Mouse (Mus musculus): ENCODE data around the gene Milr1. TPM values are rescaled to one million over a fixed set of nuclear protein-coding genes. Genes with fewer than 3 reads are reported as not detected.
A peak's percentile ranks its signal among the peaks of the same experiment; 100 is the strongest.
"Not testable (repeated sequence)": the region's sequence is repeated elsewhere in the genome, so short reads cannot be mapped to it uniquely, and the experiment has no call there.

Gene Milr1
- polyA plus RNA-seq, 1 experiment from 2014 or later, result 1.6 TPM

DNA sequence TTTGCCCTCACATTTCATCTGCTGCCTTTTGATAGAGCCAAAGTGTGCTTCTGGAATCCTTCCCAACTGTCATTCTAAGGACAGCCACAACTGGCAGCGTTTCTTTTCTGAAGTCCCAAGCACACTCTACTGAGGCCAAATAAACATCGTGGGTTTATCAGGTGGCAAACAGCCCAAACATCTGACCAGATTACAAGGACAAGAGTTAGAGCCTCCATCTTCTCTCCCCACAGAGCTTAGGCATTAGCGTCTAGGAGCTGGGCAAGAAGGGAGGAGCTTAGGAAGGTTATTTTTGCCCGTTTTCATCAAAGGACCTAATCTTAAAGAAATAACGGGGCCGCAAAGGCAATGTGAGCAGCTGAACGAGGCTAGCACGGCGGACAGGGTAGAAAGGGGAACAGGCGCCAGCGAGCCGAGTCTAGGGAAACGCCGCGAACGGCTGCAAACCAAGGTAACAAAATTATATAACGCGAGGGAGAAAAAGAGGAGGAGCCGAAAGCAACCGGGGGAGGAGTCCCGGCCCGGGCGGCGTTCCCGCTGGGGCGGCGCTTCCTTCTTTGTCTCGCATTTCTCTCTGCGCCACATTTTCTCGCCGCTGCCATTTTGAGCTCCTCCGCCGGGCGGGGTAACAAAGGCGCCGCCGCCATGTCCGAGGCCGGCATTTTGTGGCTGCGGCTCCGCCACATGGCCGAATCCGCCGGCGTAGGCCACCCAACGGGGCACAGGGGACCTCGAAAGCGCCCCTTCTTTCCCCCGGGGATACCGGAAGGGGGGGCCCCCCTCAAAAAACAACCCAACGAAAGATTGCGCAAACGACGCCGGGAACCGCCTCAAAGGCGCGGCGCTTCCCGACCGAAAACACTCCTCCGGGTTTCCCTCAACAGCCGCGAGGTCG lies 36.4 kb downstream of the Milr1 start:
- ATAC-seq, result peak; percentile 22
- H3K4me1 ChIP-seq (ENCODE audit: control insufficient read depth, insufficient read depth, low read length), result peaks cover 8% of the 10 kb centered on the region
- peak overlapping the region; percentile 76 for H3K4me2 ChIP-seq (ENCODE audit: low read depth, low read length)
- H3K27me3 ChIP-seq (replicated peaks; ENCODE audit: control insufficient read depth, insufficient read depth, low read length), result no peaks in the 10 kb centered on the region
- no peaks in the 10 kb centered on the region for H3K9me3 ChIP-seq (ENCODE audit: control insufficient read depth, low read length)
- WGBS, result under 1% methylated on average over 64 of the region's 65 CpGs
- H3K4me3 ChIP-seq (ENCODE audit: low read length), result peak overlapping the region; percentile 75
- peaks cover 8% of the 10 kb centered on the region for H3K36me3 ChIP-seq (ENCODE audit: control insufficient read depth, insufficient read depth, low read length)
- H3K9ac ChIP-seq (ENCODE audit: low read depth, low read length), result peak overlapping the region; percentile 98
- peak overlapping the region; percentile 100 for H3K27ac ChIP-seq (ENCODE audit: low read length)

DNA sequence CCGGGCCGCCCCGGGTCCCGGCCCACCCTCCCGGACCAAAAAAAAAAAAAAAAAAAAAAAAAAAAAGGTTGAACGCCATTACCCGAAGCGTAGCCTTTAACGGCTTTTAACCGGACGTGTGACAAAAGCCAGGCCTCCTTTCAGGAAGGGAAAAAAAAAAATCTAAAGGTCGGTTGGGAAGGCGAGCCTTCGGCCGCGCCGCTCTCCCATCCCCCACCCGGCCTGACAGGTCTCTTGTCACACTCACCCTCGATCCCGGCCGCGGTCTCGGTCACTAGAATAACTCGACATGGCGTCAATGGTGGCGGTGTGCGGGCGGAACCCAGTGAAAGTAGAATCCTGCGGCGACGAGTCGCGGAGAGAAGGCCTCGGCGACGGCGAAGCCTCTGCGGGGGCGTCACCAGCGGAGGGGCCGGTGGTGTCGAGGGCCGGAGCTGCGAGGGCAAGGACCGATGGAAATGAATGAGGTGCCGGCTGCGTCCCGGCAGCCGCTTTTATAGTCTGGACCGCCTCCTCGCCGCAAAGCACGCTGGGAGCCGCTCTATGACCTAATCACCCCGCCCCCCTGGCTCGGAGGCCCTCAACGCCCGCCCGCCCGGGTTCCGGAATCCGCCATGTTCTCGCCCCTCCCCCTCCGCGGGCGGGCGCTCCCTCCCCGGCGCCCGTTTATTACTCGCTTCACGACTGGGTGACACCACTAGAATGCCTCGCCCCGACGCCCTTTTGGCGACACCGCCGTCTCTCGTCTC lies 37.2 kb downstream of the Milr1 start:
- Histone ChIP-seq H3K27ac (ENCODE audit: low read length) (peak overlapping the region; percentile 100), H3K9ac (ENCODE audit: low read depth, low read length) (peak overlapping the region; percentile 98), H3K4me2 (ENCODE audit: low read depth, low read length) (0 out of 2 replicates have a peak overlapping the region, but pooled peaks have one; percentile 22), H3K4me3 (ENCODE audit: low read length) (peak overlapping the region; percentile 75), H3K9me3 (ENCODE audit: control insufficient read depth, low read length) (no peaks in the 10 kb centered on the region), H3K36me3 (ENCODE audit: control insufficient read depth, insufficient read depth, low read length) (peaks cover 3% of the 10 kb centered on the region), H3K27me3 (replicated peaks; ENCODE audit: control insufficient read depth, insufficient read depth, low read length) (no peaks in the 10 kb centered on the region), H3K4me1 (ENCODE audit: control insufficient read depth, insufficient read depth, low read length) (peaks cover 8% of the 10 kb centered on the region)
- WGBS, result under 1% methylated on average over 73 of the region's 79 CpGs
- peak; percentile 81 for ATAC-seq

DNA sequence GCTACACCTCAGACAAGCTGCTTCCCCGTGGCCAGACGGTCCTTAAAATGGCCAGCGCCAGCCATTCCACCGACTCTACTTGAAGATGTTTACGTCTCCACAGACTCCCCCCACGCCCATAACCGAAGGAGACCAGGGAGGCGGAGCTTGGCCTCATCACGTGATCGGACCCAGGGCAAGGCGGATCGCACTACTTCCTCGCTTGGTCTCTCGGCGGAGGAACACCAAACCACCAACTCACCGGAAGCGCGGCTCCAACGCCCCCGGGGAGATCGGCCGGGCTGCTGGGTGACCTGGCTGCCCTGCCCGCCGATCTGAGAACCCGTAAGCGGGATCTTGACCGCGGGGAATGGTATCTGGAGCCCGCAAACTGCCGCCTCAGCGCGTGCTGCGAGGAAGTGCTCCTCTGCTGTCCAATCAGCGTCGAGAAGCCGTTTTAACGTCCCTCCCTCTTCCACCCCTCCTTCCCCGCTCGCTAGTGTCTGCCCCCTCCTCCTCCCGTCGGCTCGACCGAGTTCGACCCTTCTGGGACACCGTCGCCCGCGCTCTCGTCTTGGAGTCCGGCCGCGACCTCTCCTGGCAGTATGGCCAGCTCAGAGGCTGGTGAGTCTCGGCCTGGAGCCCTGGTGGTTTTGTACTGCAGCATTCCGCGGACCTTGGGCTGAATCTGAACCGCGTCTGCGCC lies 37.9 kb downstream of the Milr1 start, which contains the start of the genes Ddx5 and Cep95:
Gene Ddx5 (minus strand): TSS at position 411 of the 685 bp plus-strand sequence.
Gene Cep95 (plus strand): TSS at position 478 of the 685 bp plus-strand sequence.
- Histone ChIP-seq H3K4me3 (ENCODE audit: low read length) (peak within 1 kb of the TSS; percentile 75), H3K9ac (ENCODE audit: low read depth, low read length) (peak within 1 kb of the TSS; percentile 98), H3K4me1 (ENCODE audit: control insufficient read depth, insufficient read depth, low read length) (peaks cover 8% of the 10 kb centered on the region), H3K27ac (ENCODE audit: low read length) (peak within 1 kb of the TSS; percentile 100), H3K27me3 (replicated peaks; ENCODE audit: control insufficient read depth, insufficient read depth, low read length) (no peaks in the 10 kb centered on the region), H3K4me2 (ENCODE audit: low read depth, low read length) (peak within 1 kb of the TSS; percentile 85), H3K9me3 (ENCODE audit: control insufficient read depth, low read length) (no peaks in the 10 kb centered on the region), H3K36me3 (ENCODE audit: control insufficient read depth, insufficient read depth, low read length) (peaks cover 5% of the 10 kb centered on the region)
- ATAC-seq, result peak; percentile 92
- under 1% methylated on average over 58 of the region's 58 CpGs for WGBS

DNA sequence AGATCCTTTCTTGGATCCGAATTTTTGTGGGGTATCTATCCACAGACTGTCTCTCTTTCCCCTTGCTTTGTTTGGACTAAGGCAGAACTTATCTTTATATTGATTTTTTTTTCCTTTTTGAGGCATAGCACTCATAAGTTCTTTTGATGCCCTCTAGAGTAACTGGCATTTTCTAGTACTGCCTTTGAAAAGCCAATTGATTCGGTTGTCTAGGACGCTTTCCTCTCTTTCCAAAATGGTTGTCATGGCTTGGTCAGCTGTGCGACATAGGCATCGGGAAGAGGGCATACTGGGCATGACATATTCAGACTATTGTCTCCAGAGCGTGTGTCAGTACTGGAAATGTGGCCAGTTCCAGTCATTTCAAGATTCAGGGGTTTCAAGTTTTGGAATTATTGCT lies 38.6 kb downstream of the Milr1 start:
- no peaks in the 10 kb centered on the region for H3K27me3 ChIP-seq (replicated peaks; ENCODE audit: control insufficient read depth, insufficient read depth, low read length)
- H3K4me2 ChIP-seq (ENCODE audit: low read depth, low read length), result peak overlapping the region; percentile 85
- H3K36me3 ChIP-seq (ENCODE audit: control insufficient read depth, insufficient read depth, low read length), result peaks cover 5% of the 10 kb centered on the region; the same call in 1 of the 2 replicates
- H3K9me3 ChIP-seq (ENCODE audit: control insufficient read depth, low read length), result no peaks in the 10 kb centered on the region
- peaks cover 6% of the 10 kb centered on the region; the same call in 1 of the 2 replicates for H3K4me1 ChIP-seq (ENCODE audit: control insufficient read depth, insufficient read depth, low read length)
- peak overlapping the region; percentile 100 for H3K27ac ChIP-seq (ENCODE audit: low read length)
- peak overlapping the region; percentile 98 for H3K9ac ChIP-seq (ENCODE audit: low read depth, low read length)
- WGBS, result 1% methylated on average over 6 of the region's 6 CpGs
- peak overlapping the region; percentile 75 for H3K4me3 ChIP-seq (ENCODE audit: low read length)
- ATAC-seq, result no peak

DNA sequence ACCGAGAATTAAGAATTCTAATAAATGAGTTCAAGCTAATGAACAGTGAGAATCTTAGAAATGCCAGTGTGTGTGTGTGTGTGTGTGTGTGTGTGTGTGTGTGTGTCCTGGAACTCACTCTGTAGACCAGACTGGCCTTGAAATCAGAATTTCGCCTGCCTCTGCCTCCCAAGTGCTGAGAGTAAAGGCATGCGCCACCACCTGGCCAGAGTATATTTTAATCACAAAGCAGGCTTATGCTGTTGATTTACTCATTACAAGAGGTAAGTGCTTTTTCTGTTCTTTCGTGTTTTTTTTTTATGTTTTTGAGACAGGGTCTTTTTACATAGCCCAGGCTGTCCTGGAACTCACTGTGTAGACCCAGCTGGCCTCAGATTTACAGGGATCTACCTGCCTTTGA lies 42.8 kb downstream of the Milr1 start:
- no peak overlapping the region for H3K27ac ChIP-seq (ENCODE audit: low read length)

DNA sequence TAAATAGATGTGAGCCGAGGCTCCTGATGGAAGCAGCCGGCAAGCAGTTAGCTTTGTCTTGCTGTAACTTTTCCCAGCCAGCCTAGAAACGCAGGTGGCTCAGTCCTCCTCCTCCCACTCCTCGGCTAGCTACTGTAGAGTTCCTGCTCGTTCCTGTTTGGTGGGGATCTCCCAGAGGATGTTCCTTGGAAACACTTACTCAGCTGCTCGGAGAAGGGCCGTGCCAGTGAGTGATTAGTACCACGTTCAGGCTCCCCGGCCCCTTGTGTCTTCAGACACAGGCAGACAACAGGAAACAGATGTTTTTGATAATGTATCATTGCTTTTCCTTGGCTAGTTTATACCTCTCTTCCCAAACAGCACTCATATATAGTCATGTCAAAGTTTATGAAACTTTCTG lies 44.7 kb downstream of the Milr1 start:
- H3K36me3 ChIP-seq (ENCODE audit: control insufficient read depth, insufficient read depth, low read length), result peaks cover 18% of the 10 kb centered on the region
- H3K4me3 ChIP-seq (ENCODE audit: low read length), result no peak overlapping the region
- no peak overlapping the region for H3K4me2 ChIP-seq (ENCODE audit: low read depth, low read length)
- no peak overlapping the region for H3K9ac ChIP-seq (ENCODE audit: low read depth, low read length)
- H3K27me3 ChIP-seq (replicated peaks; ENCODE audit: control insufficient read depth, insufficient read depth, low read length), result no peaks in the 10 kb centered on the region
- no peak overlapping the region for H3K27ac ChIP-seq (ENCODE audit: low read length)
- ATAC-seq, result peak; percentile 46; the same call in 1 of the 2 replicates
- no peaks in the 10 kb centered on the region; the same call in 1 of the 2 replicates for H3K4me1 ChIP-seq (ENCODE audit: control insufficient read depth, insufficient read depth, low read length)
- H3K9me3 ChIP-seq (ENCODE audit: control insufficient read depth, low read length), result no peaks in the 10 kb centered on the region
- WGBS, result 57% methylated on average over 9 of the region's 9 CpGs

More for the DNA sequence above, 42.8 kb downstream of the Milr1 start:
- H3K27me3 ChIP-seq (replicated peaks; ENCODE audit: control insufficient read depth, insufficient read depth, low read length), result no peaks in the 10 kb centered on the region
- H3K4me3 ChIP-seq (ENCODE audit: low read length), result no peak overlapping the region
- H3K4me1 ChIP-seq (ENCODE audit: control insufficient read depth, insufficient read depth, low read length), result peaks cover 3% of the 10 kb centered on the region; the same call in 1 of the 2 replicates
- H3K4me2 ChIP-seq (ENCODE audit: low read depth, low read length), result no peak overlapping the region
- WGBS, result 78% methylated on average over 4 of the region's 4 CpGs
- no peaks in the 10 kb centered on the region for H3K9me3 ChIP-seq (ENCODE audit: control insufficient read depth, low read length)
- H3K9ac ChIP-seq (ENCODE audit: low read depth, low read length), result no peak overlapping the region
- peaks cover 18% of the 10 kb centered on the region for H3K36me3 ChIP-seq (ENCODE audit: control insufficient read depth, insufficient read depth, low read length)
- no peak for ATAC-seq

DNA sequence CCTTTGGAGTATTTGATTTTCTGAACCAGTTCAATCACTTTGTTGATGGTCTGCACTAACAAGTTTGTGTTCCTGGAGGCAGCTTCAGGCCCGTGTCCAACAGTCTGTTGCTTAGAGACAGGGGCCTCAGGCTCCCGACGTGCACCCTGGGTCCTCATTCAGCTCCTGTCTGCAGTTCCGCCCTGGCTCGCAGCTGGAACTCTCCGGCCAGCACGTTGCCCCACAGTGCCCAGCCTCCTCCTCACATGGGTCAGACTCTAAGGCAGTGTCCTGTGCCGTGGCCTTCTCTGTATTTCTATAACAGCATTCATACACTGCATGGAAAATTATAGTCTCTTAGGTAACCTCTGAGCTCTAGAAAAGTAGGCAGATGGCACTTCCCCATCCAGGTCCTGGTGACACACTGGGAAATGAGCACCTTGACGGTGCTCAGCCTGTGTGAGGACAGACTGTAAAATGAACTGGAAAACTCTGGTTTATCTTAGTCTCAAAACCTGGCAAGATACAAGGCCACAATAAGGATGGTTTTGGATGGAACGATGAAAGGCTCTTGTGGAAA lies 51.1 kb downstream of the Milr1 start:
- peaks cover 17% of the 10 kb centered on the region for H3K36me3 ChIP-seq (ENCODE audit: control insufficient read depth, insufficient read depth, low read length)

DNA sequence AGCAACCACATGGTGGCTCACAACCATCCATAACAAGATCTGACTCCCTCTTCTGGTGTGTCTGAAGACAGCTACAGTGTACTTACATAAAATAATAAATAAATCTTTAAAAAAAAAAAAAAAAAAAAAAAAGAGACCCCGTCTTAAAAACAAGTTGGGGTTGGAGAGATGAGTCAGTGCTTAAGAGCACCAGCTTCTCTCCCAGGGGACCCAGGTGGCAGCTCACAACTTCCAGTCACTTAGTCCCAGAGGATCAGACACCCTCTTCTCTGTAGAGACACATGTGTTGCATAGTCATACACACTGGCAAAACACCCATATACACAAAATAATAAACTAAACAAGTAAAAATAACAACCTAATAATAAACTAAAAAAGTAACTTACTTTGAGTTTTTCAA lies 56.4 kb downstream of the Milr1 start:
- not testable (repeated sequence) for H3K36me3 ChIP-seq (ENCODE audit: control insufficient read depth, insufficient read depth, low read length); H3K4me3 ChIP-seq (ENCODE audit: low read length); H3K9ac ChIP-seq (ENCODE audit: low read depth, low read length); H3K4me2 ChIP-seq (ENCODE audit: low read depth, low read length); H3K4me1 ChIP-seq (ENCODE audit: control insufficient read depth, insufficient read depth, low read length); H3K27ac ChIP-seq (ENCODE audit: low read length); ATAC-seq; H3K27me3 ChIP-seq (replicated peaks; ENCODE audit: control insufficient read depth, insufficient read depth, low read length); H3K9me3 ChIP-seq (ENCODE audit: control insufficient read depth, low read length)
- WGBS, result 82% methylated on average over 1 of the region's 1 CpGs

More for the DNA sequence above, 51.1 kb downstream of the Milr1 start:
- Histone ChIP-seq H3K9me3 (ENCODE audit: control insufficient read depth, low read length) (no peaks in the 10 kb centered on the region), H3K4me3 (ENCODE audit: low read length) (no peak overlapping the region), H3K27ac (ENCODE audit: low read length) (no peak overlapping the region), H3K4me2 (ENCODE audit: low read depth, low read length) (no peak overlapping the region), H3K4me1 (ENCODE audit: control insufficient read depth, insufficient read depth, low read length) (no peaks in the 10 kb centered on the region), H3K27me3 (replicated peaks; ENCODE audit: control insufficient read depth, insufficient read depth, low read length) (no peaks in the 10 kb centered on the region), H3K9ac (ENCODE audit: low read depth, low read length) (no peak overlapping the region)
- WGBS, result 84% methylated on average over 10 of the region's 10 CpGs
- ATAC-seq, result no peak

Data from intestine, embryonic 16.5 days (tissue).